Mouse (Mus musculus) adrenal gland, adult 18-20 months (tissue): ENCODE measurements around the gene Zfp969. TPM values are rescaled to one million over a fixed set of nuclear protein-coding genes. Genes with fewer than 3 reads are reported as not detected.
"Not testable (repeated sequence)": the region's sequence is repeated elsewhere in the genome, so short reads cannot be mapped to it uniquely, and the experiment has no call there.

ENCODE experiments used
- DNase-seq, 2 experiments: peaks; one replicate each; pipeline ENCODE4 v3.0.0; 2021 to 2022; ENCODE audit warnings: low spot score in 2 of 2
- long read RNA-seq, 2 experiments: library from polyadenylated mRNA; stranded (forward); transcript quantifications; one replicate each; pipeline ENCODE4 v2.0.0; 2021
- total RNA-seq, 2 experiments: library from RNA; stranded (reverse); gene quantifications; 1 replicate in 1 of 2; 2 replicates in 1 of 2; pipeline ENCODE4 v1.2.3; 2021

Gene Zfp969
- total RNA-seq = 10 to 100 TPM in 1 of 2 experiments, not detected in 1; 12.5 TPM
- long read RNA-seq, experiment 1 = 0 reads
- long read RNA-seq, experiment 2 = 0 reads

DNA sequence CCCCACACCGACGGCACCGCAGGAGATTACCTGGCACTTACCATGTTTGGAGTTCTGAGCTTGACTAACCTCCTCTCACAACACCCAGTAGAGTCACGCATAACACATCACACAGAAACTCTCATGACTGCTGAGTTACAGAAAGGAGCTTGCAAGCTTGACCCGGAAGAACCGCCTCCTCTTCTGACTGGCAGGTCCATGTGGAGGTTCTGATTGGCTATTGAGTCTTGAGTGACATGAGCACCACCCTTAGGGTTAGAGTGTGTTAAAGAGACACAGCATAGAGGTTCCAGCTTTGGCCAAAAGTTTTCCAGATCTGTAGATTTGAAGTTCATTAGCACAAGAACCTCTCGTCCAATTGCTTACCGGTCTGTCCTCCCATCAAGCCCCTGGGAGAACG is at the start of gene Zfp969:
Gene Zfp969, minus strand, starts transcription at position 101 of the 400 bp plus-strand sequence.
- not testable (repeated sequence) for DNase-seq

- DNase-seq = not testable (repeated sequence)
Observed at GRCm38 (mm10) chr2:175741237-175741636, 37.8 kb upstream of the Zfp969 start, which contains the start of gene Gm2007. Gene Gm2007, plus strand, starts transcription at chr2:175741537.

- DNase-seq = not testable (repeated sequence)
Observed at GRCm38 (mm10) chr2:175643678-175644077, 59.8 kb downstream of the Zfp969 start, which contains the start of gene Gm11007. Gene Gm11007, plus strand, starts transcription at chr2:175643978.

Other genes starting within 250 kb of the Zfp969 start
- gene Zfp965, start 233.7 kb downstream of the Zfp969 start, total RNA-seq = 1 to 10 TPM; 3.9 to 4.0 TPM
- not detected for gene Gm11007, start 59.7 kb downstream of the Zfp969 start, total RNA-seq
- gene Gm2007, start 37.9 kb upstream of the Zfp969 start, total RNA-seq = not detected
- 1 to 10 TPM; 1.5 to 8.4 TPM for gene Gm14288, start 97.4 kb upstream of the Zfp969 start, total RNA-seq
- 10 to 100 TPM; 33.4 to 37.4 TPM for gene Gm6710, start 165.6 kb upstream of the Zfp969 start, total RNA-seq
- gene Zfp966, start 227.5 kb upstream of the Zfp969 start, total RNA-seq = 1 to 10 TPM; 9.5 to 10.0 TPM